Mouse (Mus musculus): ENCODE results near the gene Pip5k1c.

Gene Pip5k1c

DNA sequence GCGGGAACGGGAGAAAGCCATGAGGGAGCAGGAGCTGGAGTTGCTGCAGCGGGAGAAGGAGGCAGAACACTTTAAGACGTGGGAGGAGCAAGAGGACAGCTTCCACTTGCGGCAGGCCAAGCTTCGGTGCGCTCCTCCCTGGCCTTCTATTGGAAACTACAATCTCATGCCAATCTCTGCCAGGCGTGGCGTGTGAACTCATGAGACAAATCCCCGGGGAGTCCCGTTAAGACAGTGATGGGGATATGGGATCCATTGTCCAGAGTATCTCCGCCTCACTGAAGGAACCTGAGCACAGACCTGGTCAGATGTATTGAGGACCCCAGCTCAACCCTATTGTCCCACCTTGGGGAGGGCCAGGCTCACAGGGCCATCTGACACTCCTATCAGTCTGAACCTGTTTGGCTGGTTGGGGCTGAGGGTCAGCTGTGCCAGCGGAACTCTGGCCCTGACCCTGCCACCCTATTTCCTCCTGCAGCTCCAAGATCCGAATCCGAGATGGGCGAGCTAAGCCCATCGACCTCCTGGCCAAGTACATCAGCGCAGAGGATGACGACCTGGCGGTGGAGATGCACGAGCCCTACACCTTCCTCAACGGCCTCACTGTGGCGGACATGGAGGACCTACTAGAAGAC, 30.5 kb downstream of the Pip5k1c start:
- in situ Hi-C loops (cut with MboI, MseI), result no loop called here

DNA sequence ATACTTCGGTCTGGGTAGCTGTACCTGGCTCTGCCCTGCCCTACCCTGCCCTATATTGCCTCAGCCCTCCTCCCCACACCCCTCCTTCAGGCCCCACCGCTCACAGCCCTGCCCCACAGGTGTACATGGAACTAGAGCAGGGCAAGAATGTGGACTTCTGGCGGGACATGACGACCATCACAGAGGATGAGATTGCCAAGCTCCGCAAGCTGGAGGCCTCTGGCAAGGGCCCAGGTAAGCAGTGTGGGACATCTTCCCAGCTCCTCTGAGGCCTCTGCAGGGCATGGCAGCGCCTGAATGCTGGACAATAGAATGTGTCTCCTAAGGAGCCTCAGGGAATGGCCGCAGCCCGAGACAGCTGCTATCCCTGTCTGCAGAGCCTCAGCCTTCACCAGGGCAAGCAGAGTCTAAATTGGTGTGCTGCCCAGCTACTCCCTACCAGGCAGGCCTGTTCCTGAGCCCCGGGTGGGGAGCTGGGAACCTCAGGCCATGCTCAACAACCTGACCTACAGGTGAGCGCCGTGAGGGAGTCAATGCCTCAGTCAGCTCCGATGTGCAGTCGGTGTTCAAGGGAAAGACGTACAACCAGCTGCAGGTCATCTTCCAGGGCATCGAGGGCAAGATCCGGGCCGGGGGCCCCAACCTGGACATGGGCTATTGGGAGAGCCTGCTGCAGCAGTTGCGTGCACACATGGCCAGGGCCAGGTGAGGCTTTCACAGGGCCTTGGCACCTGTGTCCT, 31.2 kb downstream of the Pip5k1c start:
- in situ Hi-C loops (cut with MboI, MseI), result no loop called here

DNA sequence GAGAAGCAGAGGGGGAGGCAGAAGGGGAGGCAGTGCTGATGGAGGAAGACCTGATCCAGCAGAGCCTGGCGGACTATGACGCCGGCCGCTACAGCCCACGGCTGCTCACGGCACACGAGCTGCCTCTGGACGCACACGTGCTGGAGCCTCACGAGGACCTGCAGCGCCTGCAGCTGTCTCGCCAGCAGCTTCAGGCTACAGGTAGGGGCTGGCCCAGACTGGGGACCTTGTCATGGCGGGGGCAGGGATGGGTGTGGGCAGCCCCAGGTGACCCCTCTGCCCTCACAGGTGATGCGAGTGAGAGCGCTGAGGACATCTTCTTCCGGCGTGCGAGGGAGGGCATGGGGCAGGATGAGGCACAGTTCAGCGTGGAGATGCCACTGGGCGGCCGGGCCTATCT, 32.4 kb downstream of the Pip5k1c start:
- in situ Hi-C loops (cut with MboI, MseI), result no loop called here

DNA sequence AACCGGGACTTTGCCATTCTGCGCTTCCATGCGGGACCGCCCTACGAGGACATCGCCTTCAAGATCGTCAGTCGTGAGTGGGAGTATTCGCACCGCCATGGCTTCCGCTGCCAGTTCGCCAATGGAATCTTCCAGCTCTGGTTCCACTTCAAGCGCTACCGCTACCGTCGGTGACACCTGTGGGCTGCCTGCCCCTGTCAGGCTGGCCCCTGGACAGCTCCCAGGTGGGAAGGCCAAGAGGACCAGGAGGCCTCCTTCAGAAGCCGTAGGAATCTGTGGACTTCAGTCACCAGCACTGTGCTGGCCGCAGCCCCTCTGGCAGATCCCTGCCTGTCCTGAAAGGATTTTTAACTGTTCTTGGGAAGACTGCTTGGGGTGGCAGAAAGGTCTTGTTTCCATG, 33.0 kb downstream of the Pip5k1c start:
- in situ Hi-C loops (cut with MboI, MseI), result no loop called here

DNA sequence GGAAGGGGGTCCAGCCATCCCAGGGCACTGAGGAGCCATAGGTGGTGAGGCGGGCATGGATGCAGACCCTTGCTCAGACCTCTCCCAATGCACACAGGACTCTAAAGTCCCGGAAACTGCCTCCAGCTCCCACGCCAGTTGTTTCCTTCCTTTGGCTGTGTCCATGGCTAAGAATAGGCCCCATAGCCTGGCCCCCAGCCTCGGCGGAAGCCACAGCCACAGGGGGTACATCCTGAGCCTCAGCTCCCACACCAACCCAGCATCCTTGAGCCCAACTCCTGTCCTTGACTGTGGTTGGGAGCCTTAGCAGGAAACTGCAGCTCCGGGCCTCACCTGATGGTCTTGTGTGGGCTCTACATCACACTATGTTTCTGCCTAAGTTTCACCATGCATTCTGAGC, 34.1 kb downstream of the Pip5k1c start:
- in situ Hi-C loops (cut with MboI, MseI), result no loop called here

DNA sequence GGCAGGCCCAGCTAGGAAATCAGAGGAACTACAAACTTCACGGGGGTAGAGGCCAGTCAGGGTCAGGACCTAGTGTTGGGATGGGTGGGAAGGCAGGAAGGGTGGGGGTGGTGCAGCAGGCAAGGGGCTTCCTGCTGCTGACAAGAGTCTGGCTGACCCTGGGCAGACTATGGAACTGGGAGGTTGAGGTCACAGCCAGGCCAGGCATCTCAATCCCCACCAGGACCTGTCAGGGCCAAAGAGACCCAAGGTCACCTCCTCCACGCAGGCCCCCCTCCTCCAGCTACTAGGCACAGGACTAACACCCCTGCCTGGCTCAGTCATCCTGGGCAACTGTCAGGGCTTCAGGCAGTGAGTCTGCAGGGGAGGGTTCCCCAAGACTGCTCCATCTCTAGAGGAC, 35.2 kb downstream of the Pip5k1c start:
- in situ Hi-C loops (cut with MboI, MseI), result no loop called here

DNA sequence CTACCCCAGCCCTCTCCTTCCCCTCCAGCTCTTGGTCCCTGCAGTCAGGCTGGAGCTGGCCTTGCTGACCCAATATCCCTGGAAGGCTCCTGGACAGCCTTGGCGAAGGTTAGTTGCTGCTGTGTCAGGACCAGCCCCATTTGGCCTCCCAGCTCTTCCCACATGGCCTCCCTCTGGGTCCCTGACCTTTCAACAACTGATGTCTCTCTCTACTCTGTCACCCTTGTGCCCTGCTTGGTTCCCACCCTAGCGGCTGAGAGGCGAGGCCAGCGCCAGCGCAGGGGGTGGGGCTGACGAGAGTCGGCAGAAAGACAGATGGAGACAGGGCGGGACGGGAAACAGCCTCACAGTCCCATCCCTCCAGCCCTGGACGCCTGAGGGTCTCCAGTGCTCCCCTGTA, 35.6 kb downstream of the Pip5k1c start, which contains the start of gene Tbxa2r:
Gene Tbxa2r, plus strand, starts transcription at position 346 of the 400 bp plus-strand sequence.
- in situ Hi-C loops (cut with MboI, MseI), result no loop called here

DNA sequence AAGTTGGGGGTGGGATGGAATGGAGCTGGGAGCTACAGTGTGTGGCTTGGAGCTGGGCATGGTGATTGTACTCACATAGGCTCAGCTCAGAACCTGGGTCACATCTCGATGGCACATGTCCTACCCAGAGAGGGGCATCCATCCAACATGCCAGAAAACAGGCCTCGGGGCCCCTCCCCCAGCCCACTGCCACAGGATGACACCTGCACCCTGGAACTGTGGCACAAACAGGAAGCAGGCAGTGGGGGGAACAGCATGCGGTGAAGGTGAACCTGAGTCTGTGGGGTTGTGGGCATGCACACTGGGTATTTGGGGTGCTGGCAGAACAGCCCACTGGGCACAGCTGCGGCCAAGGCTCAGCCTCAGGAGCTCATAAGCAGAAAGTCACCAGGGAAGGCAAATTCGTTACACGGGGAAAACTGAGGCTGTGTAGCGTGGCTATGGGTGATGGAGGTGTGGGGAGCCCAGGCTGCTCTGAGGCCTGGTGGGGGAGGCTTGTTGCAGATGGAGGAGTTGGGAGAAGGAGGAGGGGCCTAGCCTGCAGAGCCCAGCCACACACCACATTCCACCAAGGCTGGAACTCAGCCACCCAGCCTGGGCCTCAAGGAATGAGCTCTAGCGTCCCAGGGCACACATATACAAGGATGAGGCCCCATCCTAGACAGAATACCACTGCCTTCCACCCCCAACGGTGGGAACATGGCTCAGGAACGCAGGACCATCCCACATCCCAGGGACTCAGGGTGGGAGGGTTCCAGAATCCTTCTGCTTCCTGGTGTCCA, 36.6 kb downstream of the Pip5k1c start:
- in situ Hi-C loops (cut with MboI, MseI), result no loop called here

DNA sequence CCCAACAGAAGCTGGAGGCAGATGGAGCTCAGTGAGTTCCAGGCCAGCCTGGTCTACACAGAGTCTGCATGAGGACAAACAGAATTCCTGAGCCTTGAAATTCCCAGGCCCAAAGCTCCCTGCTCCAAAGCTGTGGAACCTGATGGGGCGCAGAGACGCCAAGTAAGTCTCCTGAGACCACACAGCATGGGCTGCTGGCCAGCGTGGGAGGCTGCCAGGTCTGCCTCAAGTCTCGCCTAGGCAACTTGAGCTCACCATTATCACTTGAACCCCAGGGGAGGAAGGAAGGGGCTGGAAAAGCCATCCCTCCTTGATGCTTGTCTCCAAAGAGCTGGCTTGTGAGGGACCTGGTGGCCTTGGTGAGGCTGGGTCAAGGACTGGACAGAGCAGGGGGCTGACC, 37.2 kb downstream of the Pip5k1c start:
- in situ Hi-C loops (cut with MboI, MseI), result no loop called here

DNA sequence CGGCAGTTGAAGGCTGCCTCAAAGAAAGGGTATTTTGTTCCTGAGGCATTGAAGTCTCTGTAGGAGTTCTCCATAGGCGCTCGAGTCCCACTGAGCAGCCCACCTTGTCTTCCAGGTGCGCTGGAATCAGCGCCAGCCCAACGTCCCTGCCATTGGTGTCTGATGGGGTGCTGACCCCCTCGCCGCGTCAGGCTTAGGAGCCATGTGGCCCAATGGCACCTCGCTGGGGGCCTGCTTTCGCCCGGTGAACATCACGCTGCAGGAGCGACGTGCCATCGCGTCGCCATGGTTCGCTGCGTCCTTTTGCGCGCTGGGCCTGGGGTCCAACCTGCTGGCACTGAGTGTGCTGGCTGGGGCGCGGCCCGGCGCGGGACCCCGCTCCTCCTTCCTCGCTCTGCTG, 39.5 kb downstream of the Pip5k1c start:
- in situ Hi-C loops (cut with MboI, MseI), result no loop called here

DNA sequence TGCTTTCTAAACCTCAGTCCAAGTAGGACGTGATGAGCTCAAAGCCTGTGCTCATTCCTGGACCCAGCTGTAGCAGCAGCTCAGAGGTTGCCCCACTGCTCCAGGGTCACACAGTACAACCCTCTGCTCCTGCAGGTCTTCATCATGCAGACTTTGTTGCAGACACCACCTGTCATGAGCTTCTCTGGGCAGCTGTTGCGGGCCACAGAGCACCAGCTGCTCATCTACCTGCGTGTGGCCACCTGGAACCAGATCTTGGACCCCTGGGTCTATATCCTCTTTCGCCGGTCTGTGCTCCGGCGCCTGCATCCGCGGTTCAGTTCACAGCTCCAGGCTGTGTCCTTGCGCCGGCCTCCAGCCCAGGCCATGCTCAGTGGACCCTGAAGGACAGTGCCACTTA, 41.6 kb downstream of the Pip5k1c start:
- in situ Hi-C loops (cut with MboI, MseI), result no loop called here

DNA sequence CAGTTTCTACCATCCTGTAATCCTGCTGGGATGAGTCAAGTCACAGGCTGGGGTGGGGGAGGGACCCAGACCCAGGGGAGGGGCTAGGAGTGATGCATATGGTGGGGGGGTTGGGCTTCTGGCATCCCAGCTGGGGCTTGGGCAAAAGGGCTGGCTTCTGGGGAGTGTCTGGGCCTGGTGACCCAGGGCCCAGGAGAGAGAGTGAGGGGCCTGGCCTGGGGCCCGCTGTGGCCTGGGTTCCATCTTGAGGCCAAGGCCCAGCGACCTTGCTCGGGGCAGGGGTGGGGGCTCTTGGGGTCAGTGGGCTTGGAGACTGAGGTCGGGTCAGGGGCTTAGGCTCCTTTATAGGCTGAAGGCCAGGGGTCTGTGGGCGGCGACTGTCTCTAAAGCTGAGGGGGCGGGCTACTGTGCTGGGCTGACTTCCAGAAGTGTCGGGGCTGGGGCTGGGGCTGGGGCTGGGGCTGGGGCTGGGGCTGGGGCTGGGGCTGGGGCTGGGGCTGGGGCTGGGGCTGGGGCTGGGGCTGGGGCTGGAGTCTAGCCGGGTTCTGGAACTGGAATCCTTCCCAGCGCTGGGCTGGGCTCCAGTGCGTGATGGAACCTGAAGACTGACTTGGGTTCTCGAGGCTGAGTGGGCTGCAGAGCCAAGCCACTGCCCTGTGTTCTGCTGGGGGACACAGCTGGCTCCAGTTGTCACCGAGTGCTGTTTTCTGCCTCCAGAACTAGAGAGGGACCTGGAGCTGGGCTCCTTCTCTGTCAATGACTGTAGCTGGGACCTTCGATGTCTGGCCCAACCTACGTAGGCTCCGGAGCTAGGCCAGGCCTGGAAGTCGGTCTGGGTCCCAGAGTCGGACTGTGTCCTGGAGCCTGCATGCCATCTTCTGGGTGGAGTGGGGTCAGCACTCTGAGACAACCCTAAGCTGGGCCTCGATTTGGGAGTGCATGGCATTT, 42.9 kb downstream of the Pip5k1c start:
- in situ Hi-C loops (cut with MboI, MseI), result no loop called here

DNA sequence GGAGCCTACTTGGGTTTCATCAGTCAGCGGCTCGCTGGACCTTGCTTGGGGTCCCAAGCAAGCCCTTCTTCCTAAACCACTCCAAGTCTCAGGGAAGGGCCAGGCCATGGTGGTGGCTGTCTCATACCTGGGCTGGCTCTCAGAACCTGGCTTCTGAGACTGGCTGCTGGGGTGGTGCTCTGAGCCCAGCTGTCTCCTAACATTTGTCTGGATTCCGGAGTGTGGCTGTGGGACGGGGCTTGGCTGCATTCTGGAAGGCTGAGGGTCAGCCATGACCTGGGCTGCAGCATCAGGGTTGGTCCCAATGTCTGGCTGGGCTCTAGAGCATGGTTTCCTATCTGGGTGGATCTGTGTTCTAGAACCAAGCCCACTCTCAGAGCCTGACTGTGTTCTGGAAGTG, 43.8 kb downstream of the Pip5k1c start:
- in situ Hi-C loops (cut with MboI, MseI), result no loop called here

DNA sequence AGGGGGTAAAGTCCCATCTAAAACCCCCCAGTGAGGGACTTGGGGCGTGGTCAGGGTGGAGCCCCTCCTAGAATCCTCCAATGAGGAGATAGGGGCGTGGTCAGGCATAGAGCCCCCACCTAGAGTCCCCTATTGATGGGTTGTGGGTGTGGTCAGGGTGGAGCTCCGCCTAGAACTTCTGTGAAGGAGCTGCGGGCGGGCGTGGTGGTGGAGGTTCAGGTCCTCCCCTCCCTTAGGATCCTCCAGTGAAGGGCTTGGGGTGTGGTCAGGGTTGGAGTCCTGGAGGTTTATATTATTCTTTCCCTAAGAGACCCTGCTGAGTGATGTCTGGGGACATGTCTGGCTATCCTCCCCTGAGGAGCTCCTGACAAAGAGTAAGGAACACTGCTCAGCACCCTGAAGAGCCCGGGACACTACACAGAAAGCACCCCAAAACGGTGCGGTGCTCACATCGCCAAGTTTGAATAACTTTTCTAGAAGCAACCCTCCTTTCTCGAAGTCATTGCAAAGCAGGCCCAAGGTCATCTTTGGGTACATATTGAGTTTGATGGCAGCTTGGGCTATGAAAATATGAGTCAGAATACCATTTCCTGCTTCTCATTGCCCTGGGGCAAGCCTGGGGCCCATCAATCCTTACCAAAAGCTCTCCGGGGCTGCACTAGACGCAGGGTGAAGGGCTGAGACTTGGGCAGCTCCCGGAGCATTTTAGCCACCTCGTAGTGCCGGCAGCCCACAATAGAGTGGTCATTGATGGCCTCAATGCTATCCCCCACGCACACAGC, 48.0 kb downstream of the Pip5k1c start:
- in situ Hi-C loops (cut with MboI, MseI), result no loop called here

DNA sequence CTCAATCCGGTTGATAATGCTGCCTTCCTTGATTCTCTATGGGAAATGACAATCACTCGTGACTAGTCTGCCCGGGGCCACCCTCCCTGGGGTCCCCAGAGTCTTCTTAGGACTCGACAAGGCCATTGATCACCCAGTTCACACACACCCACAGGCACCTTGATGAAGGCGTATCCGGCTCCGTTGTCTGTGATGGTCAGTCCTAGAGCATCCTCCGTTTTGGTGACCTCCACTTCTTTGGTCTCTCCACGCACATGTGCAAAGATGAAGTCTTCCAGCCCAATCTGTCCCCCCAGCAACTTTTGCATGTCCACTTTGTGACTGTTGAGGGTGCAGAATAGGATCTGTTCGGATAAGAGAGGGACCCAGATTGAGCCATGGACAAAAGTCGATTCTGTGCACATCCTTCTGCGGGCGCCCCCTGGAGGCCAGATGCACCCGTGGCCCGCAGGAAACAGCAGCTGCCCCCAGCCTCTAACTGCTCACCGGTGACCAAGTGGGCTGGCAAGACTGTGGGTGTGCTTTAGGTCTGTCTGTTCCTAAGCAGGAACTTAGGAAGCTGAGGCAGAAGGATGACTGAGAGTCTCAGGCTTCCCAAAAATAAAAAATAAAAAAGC, 48.7 kb downstream of the Pip5k1c start:
- in situ Hi-C loops (cut with MboI, MseI), result no loop called here

DNA sequence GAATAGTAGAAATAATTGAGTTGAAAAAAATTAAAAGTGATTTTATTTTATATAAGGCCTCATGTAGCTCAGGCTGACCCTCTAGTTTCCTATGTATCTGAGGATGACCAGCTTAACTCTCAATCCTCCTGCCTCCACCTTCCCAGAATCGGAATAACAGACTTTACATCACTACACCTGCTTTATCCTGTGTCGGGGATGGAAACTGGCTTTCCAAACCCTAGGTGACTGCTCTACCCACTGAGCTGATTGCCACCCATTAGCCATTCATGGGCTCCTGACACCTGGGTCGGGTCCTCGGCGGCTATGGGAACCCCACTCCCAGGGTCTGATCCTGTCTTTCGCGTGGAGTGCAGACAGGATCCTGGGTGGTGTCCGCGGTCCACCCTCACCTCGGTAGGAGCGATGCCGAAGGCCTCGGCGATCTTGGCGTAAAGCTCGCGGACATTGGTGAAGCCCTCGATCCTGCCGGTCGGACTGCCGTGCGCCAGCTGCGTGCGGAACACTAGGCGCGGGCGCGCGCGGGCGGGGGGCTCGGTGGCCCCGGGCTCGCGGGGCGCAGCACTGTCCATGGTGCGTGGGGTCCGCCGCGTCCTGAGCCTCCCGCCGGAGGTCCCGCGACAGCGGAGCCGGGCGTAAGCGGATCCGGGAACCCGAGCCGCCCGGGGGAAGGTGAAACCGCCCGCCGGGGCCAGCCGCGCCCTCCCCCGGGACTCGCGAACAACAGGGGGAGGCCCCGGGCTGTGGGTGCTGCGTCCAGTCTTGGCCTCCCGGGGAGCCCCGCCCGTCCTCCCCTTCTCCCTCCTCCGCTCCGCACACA, 50.1 kb downstream of the Pip5k1c start, which contains the start of gene Gipc3:
Gene Gipc3, minus strand, starts transcription at position 581 of the 820 bp plus-strand sequence.
- in situ Hi-C loops (cut with MboI, MseI), result no loop called here

DNA sequence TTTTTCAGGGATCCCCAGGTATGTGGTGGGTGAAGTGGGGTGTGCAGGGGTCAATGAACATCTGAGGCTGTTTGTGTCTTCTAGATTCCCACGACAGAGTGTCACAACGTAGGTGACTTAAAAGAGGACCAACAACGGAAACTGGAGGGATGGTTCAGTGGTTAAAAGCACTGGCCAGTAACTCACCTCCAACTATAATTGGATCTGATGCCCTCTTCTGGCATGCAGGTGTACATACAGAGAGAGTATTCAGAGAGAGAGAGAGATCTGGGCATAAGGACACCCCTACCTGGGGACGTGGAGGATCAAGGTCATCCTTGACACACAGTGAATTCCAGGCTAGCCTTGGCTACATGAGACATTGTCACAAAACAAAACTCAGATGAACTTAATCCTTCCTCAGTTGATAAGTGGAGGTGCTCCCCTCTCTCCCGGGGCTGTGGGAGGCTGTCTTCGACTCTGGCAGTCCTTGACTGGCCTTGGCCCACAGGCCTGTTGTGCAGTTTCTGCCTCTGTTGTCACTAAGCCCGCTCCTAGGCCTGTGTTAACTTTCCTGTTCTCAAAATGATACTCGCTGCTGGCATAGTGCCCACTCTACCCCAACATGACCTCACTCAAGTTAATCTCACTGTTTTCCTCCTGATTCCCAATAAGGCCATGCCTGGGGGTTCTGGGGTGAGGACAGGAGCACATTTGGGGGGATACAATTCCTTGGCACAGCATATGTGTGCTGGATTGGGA, 51.8 kb downstream of the Pip5k1c start:
- in situ Hi-C loops (cut with MboI, MseI), result no loop called here

DNA sequence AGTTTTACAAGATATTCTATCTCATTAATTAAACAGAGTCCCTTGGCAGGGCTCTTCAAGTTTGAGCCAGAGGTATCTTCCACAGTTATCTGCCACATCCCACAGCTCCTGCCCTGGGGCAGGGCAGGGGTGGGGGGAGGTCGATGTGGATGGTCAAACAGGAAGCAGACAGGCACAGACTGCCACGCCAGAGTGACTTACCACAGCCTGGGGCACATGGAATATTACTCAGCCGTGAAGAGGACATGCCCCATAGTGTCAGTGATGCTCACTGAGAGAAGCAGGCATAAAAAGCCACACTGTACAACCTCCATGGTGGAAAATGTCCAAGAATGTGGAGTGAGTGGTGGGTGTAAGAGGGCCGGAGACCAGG, 52.4 kb downstream of the Pip5k1c start:
- in situ Hi-C loops (cut with MboI, MseI), result no loop called here
